Mouse (Mus musculus): ENCODE results near the gene Nbea. TPM values are rescaled to one million over a fixed set of nuclear protein-coding genes. Genes with fewer than 3 reads are reported as not detected.

The Nbea gene
- total and polyA plus RNA-seq, 3 experiments, result 0.04 to 0.27 TPM; not detected in 1

DNA sequence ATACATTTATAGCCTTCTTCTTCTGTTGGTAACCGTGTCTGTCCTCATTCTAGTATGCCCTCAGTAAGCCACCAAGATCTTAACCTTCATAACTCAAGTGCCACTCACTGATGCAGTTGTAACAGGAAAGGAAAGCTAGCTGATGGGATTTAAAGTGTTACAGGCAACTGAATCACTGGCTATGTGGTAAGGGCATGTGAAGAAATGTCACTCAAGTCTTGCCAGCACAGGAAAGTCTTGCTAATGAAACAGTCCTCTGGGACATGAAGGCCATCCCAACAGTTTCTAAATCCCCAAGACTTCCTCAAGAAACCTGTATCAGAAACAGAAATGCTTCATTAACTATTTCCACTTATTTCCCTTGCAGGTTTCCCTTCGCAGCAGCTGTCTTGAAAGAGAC is 414.8 kb downstream of the Nbea start:
- no peak overlapping the region for H3K4me3 ChIP-seq (ENCODE audit: control insufficient read depth in 1 of 2, insufficient read depth in 1 of 2, low read depth in 2 of 2, low read length in 2 of 2)
- no peaks in the 10 kb centered on the region for H3K36me3 ChIP-seq (ENCODE audit: control insufficient read depth in 1 of 2, insufficient read depth in 2 of 2, low read length in 2 of 2)
- H3K9ac ChIP-seq (ENCODE audit: control insufficient read depth, low read depth, low read length, poor library complexity, severe bottlenecking), result no peak overlapping the region
- no peaks in the 10 kb centered on the region for H3K79me2 ChIP-seq (ENCODE audit: control insufficient read depth, insufficient read depth, low read length, poor library complexity)
- H3K9me3 ChIP-seq (replicated peaks; ENCODE audit: insufficient read depth, low read length), result no peaks in the 10 kb centered on the region
- TF ChIP-seq POLR2AphosphoS2 (IDR thresholded peaks at IDR 0.05; ENCODE audit: low read length) (no peak), CTCF (IDR thresholded peaks at IDR 0.05 in 2 of 3, conservative IDR thresholded peaks at IDR 0.05 in 1 of 3; ENCODE audit: control insufficient read depth in 1 of 3, insufficient read depth in 1 of 3, low read depth in 2 of 3, low read length in 3 of 3, poor library complexity in 1 of 3, severe bottlenecking in 1 of 3) (no peak), MYC (IDR thresholded peaks at IDR 0.05; ENCODE audit: low read depth, low read length) (no peak), SMC3 (IDR thresholded peaks at IDR 0.05; ENCODE audit: low read depth, low read length) (no peak), POLR2A (IDR thresholded peaks at IDR 0.05; ENCODE audit: control insufficient read depth in 1 of 2, insufficient read depth in 1 of 2, low read depth in 1 of 2, low read length in 2 of 2, poor library complexity in 1 of 2) (no peak), NELFE (IDR thresholded peaks at IDR 0.05; ENCODE audit: low read depth, low read length) (no peak), CHD2 (IDR thresholded peaks at IDR 0.05; ENCODE audit: low read length) (no peak)
- no peak for DNase-seq (ENCODE audit: low read depth, low spot score)
- no peak overlapping the region for H3K27ac ChIP-seq (ENCODE audit: control insufficient read depth, low read depth, low read length)
- peaks cover 0 to 2% of the 10 kb centered on the region in 2 experiments; a peak in 1 of 4 replicates for H3K27me3 ChIP-seq (ENCODE audit: control insufficient read depth in 1 of 2, insufficient read depth in 2 of 2, low read length in 2 of 2)
- H3K4me1 ChIP-seq (ENCODE audit: control insufficient read depth in 1 of 2, insufficient read depth in 2 of 2, low read length in 2 of 2), result no peaks in the 10 kb centered on the region

DNA sequence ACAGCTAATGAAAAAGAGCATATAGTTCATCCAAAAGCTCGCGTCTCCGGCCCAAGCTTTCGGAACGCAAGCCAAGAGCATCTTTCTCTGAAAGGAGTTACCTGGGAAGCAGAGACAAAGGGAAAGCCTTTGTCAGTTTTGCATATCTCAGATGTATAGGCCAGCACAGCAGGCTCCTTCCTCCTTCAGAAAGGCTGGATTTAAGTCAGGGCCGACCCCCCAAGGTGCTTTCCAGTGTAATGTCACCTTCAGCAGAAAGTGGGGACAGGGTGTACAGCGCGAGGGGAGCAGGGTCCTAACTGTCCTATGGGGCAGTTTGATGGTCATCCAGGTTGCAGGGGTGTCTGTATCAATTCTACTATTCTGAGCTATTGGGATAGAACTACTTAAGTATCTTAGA is 419.9 kb downstream of the Nbea start:
- no peaks in the 10 kb centered on the region for H3K9me3 ChIP-seq (replicated peaks; ENCODE audit: insufficient read depth, low read length)

GRCm38 (mm10) chr3:55758297-55758696 is 425.2 kb downstream of the Nbea start:
- no peak overlapping the region for H3K9ac ChIP-seq (ENCODE audit: control insufficient read depth, low read depth, low read length, poor library complexity, severe bottlenecking)
- DNase-seq (ENCODE audit: low read depth, low spot score), result no peak
- no peak overlapping the region for H3K4me3 ChIP-seq (ENCODE audit: control insufficient read depth in 1 of 2, insufficient read depth in 1 of 2, low read depth in 2 of 2, low read length in 2 of 2)
- no peaks in the 10 kb centered on the region for H3K4me1 ChIP-seq (ENCODE audit: control insufficient read depth in 1 of 2, insufficient read depth in 2 of 2, low read length in 2 of 2)
- no peaks in the 10 kb centered on the region for H3K79me2 ChIP-seq (ENCODE audit: control insufficient read depth, insufficient read depth, low read length, poor library complexity)
- H3K27me3 ChIP-seq (ENCODE audit: control insufficient read depth in 1 of 2, insufficient read depth in 2 of 2, low read length in 2 of 2), result no peaks in the 10 kb centered on the region; a peak in 1 of 4 replicates
- no peaks in the 10 kb centered on the region for H3K9me3 ChIP-seq (replicated peaks; ENCODE audit: insufficient read depth, low read length)
- no peaks in the 10 kb centered on the region for H3K36me3 ChIP-seq (ENCODE audit: control insufficient read depth in 1 of 2, insufficient read depth in 2 of 2, low read length in 2 of 2)
- H3K27ac ChIP-seq (ENCODE audit: control insufficient read depth, low read depth, low read length), result no peak overlapping the region
- no peak for TF ChIP-seq UBTF (IDR thresholded peaks at IDR 0.05; ENCODE audit: borderline replicate concordance, insufficient read depth, low read depth, low read length)
- no peak for TF ChIP-seq JUND (IDR thresholded peaks at IDR 0.05; ENCODE audit: low read depth, low read length)
- TF ChIP-seq TBP (IDR thresholded peaks at IDR 0.05; ENCODE audit: low read depth, low read length), result no peak
- TF ChIP-seq ETS1 (IDR thresholded peaks at IDR 0.05; ENCODE audit: low read depth, low read length), result no peak
- no peak for TF ChIP-seq MXI1 (IDR thresholded peaks at IDR 0.05; ENCODE audit: low read depth, low read length)
- no peak for TF ChIP-seq MAX (IDR thresholded peaks at IDR 0.05; ENCODE audit: low read length)
- TF ChIP-seq TCF12 (IDR thresholded peaks at IDR 0.05; ENCODE audit: low read depth, low read length), result no peak
- no peak for TF ChIP-seq RCOR1 (IDR thresholded peaks at IDR 0.05; ENCODE audit: low read depth, low read length)
- no peak for TF ChIP-seq TAL1 (IDR thresholded peaks at IDR 0.05; ENCODE audit: low read length)
- no peak for TF ChIP-seq MAFK (IDR thresholded peaks at IDR 0.05; ENCODE audit: borderline replicate concordance, low read depth, low read length)
- no peak for TF ChIP-seq POLR2AphosphoS5 (IDR thresholded peaks at IDR 0.05; ENCODE audit: borderline replicate concordance, low read depth, low read length)
- TF ChIP-seq USF1 (IDR thresholded peaks at IDR 0.05; ENCODE audit: low read depth, low read length), result no peak
- TF ChIP-seq SMC3 (IDR thresholded peaks at IDR 0.05; ENCODE audit: low read depth, low read length), result no peak
- no peak for TF ChIP-seq ZKSCAN1 (IDR thresholded peaks at IDR 0.05; ENCODE audit: low read depth, low read length)
- no peak for TF ChIP-seq KAT2A (conservative IDR thresholded peaks at IDR 0.05; ENCODE audit: low read depth, low read length)

More for the DNA sequence above, 419.9 kb downstream of the Nbea start:
- TF ChIP-seq RCOR1 (IDR thresholded peaks at IDR 0.05; ENCODE audit: low read depth, low read length), result no peak
- TF ChIP-seq ETS1 (IDR thresholded peaks at IDR 0.05; ENCODE audit: low read depth, low read length), result no peak
- TF ChIP-seq SMC3 (IDR thresholded peaks at IDR 0.05; ENCODE audit: low read depth, low read length), result no peak
- TF ChIP-seq BHLHE40 (IDR thresholded peaks at IDR 0.05; ENCODE audit: borderline replicate concordance, low read depth, low read length), result no peak
- TF ChIP-seq CTCF (IDR thresholded peaks at IDR 0.05 in 2 of 3, conservative IDR thresholded peaks at IDR 0.05 in 1 of 3; ENCODE audit: control insufficient read depth in 1 of 3, insufficient read depth in 1 of 3, low read depth in 2 of 3, low read length in 3 of 3, poor library complexity in 1 of 3, severe bottlenecking in 1 of 3), result no peak
- no peak for TF ChIP-seq POLR2AphosphoS2 (IDR thresholded peaks at IDR 0.05; ENCODE audit: low read length)
- TF ChIP-seq MAZ (IDR thresholded peaks at IDR 0.05; ENCODE audit: low read depth, low read length), result no peak
- no peak for TF ChIP-seq NRF1 (IDR thresholded peaks at IDR 0.05; ENCODE audit: insufficient read depth, low read depth, low read length, poor library complexity, severe bottlenecking)
- no peak for TF ChIP-seq MEF2A (IDR thresholded peaks at IDR 0.05; ENCODE audit: extremely low read depth, insufficient replicate concordance, low read depth, low read length, poor library complexity, severe bottlenecking)
- no peak for TF ChIP-seq TCF12 (IDR thresholded peaks at IDR 0.05; ENCODE audit: low read depth, low read length)
- TF ChIP-seq GATA1 (IDR thresholded peaks at IDR 0.05; ENCODE audit: low read depth, low read length), result no peak
- TF ChIP-seq ZMIZ1 (IDR thresholded peaks at IDR 0.05; ENCODE audit: low read depth, low read length), result no peak
- TF ChIP-seq USF1 (IDR thresholded peaks at IDR 0.05; ENCODE audit: low read depth, low read length), result no peak
- no peak for TF ChIP-seq SIN3A (IDR thresholded peaks at IDR 0.05; ENCODE audit: low read length)
- no peak for TF ChIP-seq ZC3H11A (IDR thresholded peaks at IDR 0.05; ENCODE audit: low read depth, low read length)
- no peak for TF ChIP-seq TAL1 (IDR thresholded peaks at IDR 0.05; ENCODE audit: low read length)
- TF ChIP-seq MAX (IDR thresholded peaks at IDR 0.05; ENCODE audit: low read length), result no peak
- TF ChIP-seq MAFK (IDR thresholded peaks at IDR 0.05; ENCODE audit: borderline replicate concordance, low read depth, low read length), result no peak
- Histone ChIP-seq H3K9ac (ENCODE audit: control insufficient read depth, low read depth, low read length, poor library complexity, severe bottlenecking) (no peak overlapping the region), H3K79me2 (ENCODE audit: control insufficient read depth, insufficient read depth, low read length, poor library complexity) (no peaks in the 10 kb centered on the region), H3K4me1 (ENCODE audit: control insufficient read depth in 1 of 2, insufficient read depth in 2 of 2, low read length in 2 of 2) (no peaks in the 10 kb centered on the region), H3K36me3 (ENCODE audit: control insufficient read depth in 1 of 2, insufficient read depth in 2 of 2, low read length in 2 of 2) (no peaks in the 10 kb centered on the region), H3K4me3 (ENCODE audit: control insufficient read depth in 1 of 2, insufficient read depth in 1 of 2, low read depth in 2 of 2, low read length in 2 of 2) (no peak overlapping the region), H3K27ac (ENCODE audit: control insufficient read depth, low read depth, low read length) (no peak overlapping the region), H3K27me3 (ENCODE audit: control insufficient read depth in 1 of 2, insufficient read depth in 2 of 2, low read length in 2 of 2) (peaks cover 0 to 3% of the 10 kb centered on the region in 2 experiments; a peak in 2 of 4 replicates)
- no peak for DNase-seq (ENCODE audit: low read depth, low spot score)
